Mouse (Mus musculus) common myeloid progenitor, adult 5-6 weeks (primary cell): ENCODE measurements around the gene Trpm5. TPM values are rescaled to one million over a fixed set of nuclear protein-coding genes. Genes with fewer than 3 reads are reported as not detected.

Source experiments
- ATAC-seq: replicated peaks from 2 replicates; pipeline ENCODE4 v1.8.0; 2016; ENCODE audit warnings: low read depth, mild to moderate bottlenecking, moderate TSS enrichment, inconsistent platforms; ENCODE audit not compliant: poor library complexity, severe bottlenecking
- total RNA-seq: library from RNA; stranded (forward); fragments of 200-1000, 187-1606 nt; gene quantifications from 2 replicates; pipeline ENCODE4 v1.2.3, GENCODE M21; 2017

The Trpm5 gene
- total RNA-seq, 1 experiment from 2014 or later, result not detected

DNA sequence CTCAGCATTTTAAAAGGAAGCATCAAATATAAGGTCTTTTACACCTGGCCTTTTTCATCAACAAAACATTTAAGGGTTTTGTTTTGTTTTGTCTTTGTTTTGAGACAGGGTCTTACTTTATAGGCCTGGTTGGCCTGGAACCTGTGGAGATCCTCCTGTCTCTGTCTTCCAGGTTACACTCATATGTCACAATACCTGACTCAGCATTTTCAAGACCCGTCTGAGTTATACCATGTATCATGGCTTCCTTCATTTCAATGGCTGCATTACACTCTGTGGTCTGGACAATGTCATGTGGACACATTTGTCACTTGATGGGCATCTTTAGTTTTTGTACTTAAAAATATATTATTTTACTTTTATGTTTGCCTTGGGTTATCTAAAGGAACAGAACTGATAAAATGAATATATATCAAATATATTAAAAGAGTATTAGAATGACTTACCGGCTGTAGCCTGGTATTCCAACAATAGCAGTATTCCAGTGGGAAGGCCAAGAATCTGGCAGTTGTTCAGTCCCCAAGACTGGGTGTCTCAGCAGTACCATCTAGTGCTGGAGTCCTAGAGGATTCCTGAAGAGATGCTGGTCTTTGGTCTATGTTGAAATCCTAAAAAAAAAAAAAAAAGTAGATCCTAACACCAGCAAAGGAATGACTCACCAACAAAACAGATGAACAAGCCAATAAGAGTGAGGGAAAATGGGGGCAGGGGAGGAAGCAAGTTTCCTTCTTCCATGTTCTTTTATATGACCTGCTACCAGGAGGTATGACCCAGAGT is 50.2 kb downstream of the Trpm5 start:
- ATAC-seq, result no peak

DNA sequence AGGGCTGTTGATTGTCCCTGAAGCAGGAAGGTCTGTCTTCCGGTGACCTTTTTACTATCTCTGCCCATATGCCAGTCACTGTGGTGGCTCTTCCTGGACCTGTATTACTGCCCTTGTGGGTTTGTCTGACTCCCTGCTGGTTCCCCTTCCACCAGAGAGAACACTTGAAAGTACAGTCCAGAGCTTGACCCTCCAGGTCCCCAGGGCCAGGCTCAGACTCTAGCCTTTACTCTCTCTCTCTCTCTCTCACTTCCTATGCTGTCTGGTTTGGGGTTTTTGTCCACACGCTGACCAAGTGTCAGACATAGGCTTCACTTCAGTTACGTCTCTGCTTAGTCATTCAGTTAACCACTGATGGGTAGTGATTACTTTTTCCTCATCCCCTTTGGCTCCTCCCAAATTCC is 51.5 kb downstream of the Trpm5 start:
- ATAC-seq, result peak; percentile 59

DNA sequence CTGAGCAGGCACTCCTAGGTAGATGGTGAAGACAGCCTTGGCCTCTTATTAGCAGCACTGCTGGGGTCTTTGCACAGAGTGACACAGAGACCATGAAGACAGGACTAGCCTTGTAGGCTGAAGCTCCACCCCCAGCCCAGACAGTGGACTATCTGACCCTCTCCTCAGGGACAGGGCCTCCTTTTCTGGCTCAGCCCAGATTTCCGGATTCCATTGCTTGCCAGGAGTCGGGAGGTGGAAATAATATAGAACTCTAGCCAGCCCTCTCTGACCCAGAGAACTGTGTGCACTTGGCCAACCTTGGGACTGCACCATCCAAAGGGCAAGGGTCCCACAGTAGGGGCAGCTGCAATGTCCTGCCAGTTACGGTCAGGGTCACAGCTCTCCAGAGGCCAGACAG is 52.4 kb downstream of the Trpm5 start:
- ATAC-seq, result no peak

DNA sequence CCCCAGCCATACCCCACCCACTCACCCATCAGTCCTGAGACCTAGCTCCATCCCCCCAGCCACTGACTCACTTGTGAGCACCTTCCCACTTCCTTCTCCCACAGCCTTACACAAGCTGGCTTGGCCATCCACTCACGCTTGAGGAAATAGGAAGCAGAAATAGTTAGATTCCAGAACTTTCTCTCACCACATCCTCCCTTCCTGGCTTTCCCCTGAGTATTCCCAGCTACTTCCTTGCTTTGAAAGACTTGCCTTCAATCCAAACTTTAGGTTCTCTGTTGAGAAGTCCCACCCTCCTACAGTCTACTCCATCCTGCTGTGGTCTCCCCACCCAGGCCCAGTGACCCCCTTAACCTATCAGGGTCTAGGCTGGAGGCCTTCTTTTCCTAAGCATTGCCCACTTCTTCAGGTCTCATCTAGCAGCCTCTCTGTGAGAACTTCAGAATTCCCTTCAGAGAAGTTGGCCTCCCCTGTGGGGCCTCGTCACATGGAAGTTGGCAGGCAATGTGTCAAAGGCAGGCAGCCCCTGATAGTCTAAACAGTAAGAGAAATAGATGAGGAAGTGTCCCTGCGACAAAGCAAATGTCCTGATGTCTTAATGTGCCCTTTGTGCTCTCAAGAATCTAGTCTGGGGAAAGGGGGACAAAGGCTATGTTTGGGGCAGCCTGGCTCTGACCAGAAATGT is 53.2 kb downstream of the Trpm5 start:
- no peak for ATAC-seq

DNA sequence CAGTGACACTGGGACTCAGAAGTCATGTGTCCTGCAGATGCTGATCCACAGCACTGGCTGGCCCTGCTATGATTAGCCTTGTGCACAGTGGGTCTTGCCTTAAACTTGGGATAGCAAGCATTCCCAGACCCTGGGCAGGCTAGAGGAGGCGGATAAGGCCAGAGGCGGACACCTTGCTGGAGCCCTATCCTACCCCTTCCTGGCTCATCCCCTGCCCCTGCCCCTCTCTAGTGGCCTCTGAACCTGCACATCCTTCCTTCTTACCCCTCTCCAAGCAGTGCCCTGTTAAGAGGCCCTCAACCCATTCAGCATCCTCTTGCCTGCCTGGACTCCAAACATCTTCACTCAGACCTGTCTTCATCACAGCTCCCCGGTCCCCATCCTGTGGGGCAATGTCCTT is 53.9 kb downstream of the Trpm5 start:
- ATAC-seq, result no peak

DNA sequence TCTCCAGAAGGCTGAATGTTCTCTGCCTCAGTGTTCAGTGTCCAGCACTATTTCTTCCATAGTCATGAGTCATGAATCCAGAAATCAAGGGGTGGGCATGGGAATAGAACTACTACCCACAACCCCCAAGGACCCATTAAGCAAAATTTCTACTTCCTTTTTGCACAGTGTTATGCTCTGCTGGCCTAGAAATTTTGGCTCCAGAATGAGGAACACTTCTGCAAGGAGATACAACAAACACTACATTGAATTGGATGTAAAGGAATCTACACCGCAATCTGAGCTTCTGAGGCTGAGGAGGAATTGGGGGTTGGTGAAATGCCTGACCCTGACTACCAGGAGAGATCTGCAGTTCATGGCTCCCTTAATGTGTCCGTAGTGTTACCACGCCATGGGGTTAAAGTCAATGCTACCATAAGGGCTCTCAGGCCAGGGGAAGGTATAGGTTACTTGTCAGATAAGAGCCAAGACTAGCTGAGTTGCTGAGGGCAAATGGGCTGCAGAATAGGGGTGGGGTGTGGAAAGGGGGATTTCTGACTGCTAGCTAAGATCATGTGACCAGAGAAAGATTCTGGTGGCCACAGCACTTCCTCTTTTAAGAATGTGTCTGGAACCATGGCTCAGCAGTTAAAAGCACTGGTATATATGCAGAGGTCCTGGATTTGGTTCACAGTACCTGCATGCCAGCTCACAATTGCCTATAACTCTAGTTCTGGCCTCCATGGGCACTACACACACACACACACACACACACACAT is 56.1 kb downstream of the Trpm5 start:
- peak; percentile 69 for ATAC-seq

DNA sequence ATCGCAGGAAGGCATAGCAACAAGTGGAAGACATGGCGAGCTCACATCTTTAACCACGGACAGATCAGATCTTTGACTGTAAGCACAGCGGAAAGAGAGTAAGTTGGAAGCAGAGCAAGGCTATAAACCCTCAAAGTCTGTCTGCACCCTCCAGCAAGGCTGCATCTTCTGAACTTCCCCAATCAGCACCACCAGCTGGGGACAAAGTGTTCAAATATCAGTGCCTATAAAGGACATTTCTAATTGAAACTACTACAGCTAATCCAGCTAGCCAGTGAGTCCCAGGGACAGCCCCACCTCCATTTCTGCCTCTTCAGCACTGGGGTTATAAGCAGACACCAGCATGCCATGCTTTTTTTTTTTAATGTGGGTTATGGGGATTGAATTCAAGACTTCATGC is 57.1 kb downstream of the Trpm5 start:
- peak; percentile 43; the same call in 1 of the 2 replicates for ATAC-seq

DNA sequence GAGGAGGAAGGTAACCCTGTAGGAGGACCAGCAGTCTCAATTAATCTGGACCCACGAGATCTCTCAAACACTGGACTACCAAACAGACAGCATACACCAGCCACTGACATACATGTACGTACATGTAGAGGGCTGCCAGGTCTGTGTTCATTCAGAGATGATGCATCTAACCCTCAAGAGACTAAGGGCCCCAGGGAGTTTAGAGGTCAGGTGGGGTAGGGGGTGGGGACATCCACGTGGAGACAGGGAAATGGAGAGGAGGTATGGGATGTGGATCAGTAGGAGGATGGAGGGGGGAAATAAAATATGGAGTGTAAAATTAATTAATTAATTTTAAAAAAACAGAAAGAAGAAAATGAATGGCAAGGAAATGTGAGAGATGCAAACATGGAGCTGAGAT is 57.7 kb downstream of the Trpm5 start:
- ATAC-seq, result no peak

DNA sequence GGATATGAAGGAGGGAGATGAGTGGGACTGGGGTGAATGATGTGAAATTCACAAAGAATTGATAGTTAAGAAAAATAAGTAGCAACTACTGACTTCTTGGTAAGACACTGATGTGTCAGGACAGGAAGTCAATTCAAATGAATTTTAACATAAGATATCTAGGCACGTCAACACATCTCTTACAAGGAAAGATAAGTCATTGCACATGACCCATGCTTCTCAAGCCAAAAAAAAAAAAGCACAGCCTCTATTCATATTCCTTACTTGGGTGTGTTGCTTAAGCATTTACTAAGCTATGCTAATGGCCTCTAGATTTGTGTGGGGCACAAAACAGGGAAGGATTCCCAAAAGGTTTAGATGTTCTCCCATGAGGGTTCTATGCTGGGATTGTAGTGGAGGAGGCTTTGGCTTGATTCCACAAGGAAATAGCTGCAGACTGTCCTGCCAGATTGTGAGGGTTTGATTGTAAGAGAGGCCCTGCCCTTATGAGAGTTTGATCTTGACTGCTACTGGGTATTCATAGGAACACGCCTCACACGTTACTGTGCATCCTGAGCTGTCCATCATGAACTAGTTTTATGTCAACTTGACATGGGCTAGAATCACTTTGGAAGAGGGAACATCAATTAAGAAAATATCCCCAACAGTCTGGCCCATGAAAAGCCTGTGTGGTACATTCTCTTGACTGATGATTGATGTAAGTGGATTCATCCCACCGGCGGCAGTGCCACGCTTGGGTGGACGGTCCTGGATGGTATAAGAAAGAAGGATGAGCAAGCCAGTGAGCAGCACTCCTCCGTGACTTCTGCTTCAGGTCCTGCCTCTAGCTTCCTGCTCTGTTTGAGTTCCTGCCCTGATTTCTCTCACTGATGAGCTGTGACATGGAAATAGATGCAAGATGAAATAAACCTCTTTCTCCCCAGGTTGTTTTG is 59.7 kb downstream of the Trpm5 start:
- no peak for ATAC-seq

DNA sequence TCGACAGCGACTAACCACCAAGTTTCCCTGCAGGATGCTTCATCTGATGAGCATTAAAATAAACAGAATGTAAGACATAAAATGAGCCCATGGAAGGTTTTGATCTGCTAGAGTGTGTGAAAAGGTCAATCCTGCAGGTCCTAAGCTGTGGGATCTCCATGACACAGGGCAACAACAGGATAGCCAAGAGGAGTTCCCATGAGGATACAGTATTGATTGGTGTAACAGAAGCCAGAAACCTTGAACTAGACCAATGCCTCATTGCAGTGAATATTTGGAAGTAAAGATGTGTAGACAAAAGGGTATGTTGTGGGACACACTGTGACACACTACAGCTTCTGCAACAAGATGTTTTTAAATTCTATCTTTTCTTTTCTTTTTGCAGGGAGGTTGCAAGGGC is 60.3 kb downstream of the Trpm5 start:
- ATAC-seq, result no peak

DNA sequence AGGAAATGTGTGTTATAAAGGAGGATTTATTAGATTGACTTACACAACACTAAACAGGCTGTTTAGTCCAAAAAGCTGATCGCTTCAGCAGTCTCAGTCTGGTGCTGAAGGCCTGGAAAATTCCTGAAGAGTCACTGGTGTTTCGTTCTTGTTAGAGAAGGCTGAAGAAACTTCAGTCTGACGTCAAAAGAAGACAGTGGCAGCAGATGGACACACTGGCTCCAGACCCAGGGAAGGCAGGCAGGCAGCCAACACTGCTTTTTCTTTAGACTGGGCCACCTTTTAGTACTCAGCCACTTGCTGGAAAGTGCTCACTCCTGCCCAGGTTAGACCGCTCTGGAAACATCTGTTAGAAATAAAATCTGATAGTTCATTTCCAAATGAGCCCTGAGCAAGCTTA is 60.9 kb downstream of the Trpm5 start:
- ATAC-seq, result no peak

DNA sequence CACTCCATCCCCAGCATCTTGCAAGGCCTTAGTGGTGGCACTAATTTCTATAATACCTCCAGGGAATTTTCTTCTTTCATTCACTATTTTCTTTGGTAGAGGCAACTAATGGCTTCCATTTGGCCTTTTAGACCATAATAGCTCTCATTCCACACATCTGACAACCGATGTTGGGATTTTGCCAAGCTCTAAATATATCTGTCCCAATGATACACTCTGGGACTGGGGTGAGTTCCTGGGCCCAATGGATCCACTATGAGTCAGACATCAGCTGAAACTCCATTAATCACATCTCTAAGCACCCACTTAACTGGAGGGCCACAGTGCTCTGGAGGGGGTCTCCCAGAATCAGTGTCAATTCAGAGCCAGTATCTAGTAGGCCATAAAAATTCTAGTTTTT is 62.6 kb downstream of the Trpm5 start:
- ATAC-seq, result no peak

DNA sequence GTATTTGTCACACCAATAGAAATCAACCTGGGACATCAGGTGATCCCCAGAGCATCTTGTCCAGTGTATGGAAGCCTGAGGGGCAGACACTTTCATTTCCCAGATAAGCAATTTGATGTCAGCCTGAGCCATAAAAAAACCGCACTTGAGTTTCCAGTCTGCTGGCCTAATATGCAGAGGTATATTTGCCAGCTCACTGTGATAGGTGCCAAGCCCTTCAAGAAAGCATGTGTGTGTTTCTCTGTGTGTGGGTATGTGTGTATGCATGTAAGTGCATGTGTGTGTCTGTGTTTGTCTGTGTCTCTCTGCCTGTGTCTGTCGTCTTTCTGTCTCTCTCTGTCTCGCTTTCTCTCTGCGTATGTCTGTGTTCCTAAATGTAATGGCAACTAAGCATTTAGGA is 67.2 kb downstream of the Trpm5 start:
- no peak for ATAC-seq

DNA sequence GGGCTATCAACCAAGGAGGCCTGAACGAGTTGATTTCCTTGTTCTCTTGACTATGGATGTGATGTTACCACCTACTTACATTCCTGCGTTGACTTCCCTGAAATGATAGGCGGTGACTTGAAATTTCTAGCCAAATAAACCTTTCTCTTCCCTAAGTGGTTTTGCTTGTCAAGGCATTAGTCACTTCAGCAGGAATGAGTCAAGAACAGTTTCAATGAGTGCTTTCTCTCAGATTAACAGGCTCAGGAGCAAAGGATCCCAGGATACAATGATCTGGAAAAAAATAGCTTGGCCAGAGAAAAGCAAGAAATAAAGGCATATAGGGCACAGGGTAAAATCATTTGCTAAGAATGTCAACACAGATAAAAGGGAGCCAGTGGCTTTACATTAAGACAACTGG is 68.9 kb downstream of the Trpm5 start:
- ATAC-seq, result no peak

DNA sequence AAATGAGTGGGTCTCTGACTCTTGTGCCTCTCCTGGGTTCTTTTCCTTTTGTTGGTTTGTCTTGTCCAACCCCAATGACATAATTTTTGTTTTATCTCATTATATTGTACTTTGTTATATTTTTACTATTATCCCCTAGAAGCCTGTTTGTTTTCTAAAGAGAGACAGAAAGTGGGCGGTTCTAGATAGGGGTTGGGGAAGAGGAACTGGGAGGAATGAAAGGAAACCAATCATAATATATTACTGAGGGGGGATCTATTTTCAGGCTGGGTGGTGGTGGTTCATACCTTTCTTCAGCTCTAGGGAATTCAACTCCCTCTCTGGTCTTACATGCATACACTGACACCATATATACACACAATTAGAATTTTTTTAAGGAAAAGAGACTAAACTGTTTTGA is 70.1 kb downstream of the Trpm5 start:
- ATAC-seq, result no peak

DNA sequence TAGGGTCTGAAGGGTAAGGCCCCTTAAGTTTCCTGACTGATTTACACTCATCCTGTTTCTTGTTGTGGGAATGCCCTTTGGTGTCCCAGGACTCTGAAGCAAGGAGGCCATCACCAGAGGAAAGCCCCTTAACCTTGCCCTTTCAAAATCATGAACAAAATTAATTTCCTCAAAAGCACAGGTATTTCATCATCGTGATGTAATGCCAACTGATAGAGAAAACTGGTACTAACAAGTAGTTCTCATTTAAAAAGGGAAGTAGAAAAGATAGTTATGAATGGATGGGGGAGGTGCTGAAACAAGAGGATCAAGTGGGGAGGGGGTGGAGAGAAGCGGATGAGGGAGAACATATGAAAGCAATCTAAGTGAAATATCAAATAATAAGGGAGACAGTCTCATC is 70.9 kb downstream of the Trpm5 start:
- peak; percentile 23; the same call in 1 of the 2 replicates for ATAC-seq

DNA sequence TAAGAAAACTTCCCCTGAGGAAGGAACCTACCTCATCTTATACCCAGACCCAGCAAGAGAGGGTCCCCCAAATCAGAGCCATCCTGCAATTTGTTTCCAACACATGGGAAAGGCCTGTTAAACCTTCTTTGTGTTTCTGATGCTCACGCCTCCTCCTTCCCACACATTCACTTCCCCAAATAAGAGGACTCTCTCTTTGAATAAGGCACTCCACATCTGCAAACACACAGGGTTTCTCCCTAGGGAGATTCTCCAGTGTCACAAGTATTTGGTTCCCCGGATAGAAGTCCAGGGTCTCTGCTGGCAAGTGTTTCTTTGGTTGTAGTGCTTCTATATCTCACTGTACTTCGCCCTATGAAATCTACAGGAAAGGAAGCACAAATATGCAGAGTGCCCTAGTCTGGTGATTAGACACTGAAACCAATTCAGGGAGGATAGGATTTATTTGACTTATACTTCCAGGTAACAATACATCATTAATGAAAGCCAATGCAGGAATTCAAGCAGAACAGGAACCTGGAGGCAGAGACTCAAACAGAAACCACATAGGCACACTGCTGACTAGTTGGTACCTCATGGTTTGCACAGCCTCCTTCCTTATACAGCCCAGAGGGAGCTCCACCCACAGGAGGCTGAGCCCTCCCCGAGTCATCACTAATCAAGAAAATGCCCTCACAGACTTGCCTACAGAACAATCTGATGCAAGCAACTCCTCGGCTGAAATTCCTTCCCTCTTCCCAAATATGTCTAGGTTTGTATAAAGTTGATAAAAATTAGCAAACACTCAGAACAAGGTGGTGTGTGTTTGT is 72.9 kb downstream of the Trpm5 start:
- ATAC-seq, result peak; percentile 64

DNA sequence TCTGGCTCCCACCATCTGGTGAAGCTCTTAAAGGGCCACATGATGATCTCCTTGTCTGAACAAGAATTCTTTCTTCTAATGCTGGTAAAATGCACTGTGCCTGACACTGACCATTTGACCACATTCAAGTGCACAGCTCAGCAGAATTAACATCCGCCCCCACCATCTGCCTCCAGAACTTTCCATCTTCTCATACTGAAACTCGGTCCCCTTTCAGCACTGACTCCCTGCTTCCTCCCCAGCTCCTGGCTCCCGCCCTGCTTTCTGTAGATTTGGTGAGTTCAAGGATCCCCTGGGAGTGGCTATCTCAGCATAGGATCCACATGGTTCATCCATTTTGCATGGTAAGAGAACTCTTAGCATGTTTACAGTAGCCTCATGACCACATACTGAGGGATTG is 73.7 kb downstream of the Trpm5 start:
- ATAC-seq, result no peak

DNA sequence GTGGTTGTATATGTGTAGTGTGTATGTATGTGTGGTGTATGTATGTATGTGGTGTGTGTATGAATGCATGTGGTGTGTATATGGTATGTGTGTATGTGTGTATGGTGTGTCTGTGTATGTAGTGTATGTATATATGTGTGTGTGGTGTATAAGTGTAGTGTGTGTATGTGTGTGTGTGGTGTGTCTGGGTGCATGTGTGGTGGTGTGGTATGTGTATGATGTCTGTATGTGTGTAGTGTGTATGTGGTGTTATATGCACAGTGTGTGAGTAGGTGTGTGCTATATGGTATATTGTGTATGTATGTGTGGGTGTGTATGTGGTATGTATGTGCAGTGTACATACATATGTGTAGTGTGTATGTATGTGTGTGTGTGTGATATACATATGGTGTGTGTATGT is 74.4 kb downstream of the Trpm5 start:
- ATAC-seq, result no peak
